Mouse (Mus musculus): ENCODE data around the gene Gm12666. TPM values are rescaled to one million over a fixed set of nuclear protein-coding genes. Genes with fewer than 3 reads are reported as not detected.
"Not testable (repeated sequence)": the region's sequence is repeated elsewhere in the genome, so short reads cannot be mapped to it uniquely, and the experiment has no call there.

Gene Gm12666
- not detected in 2 replicates for polyA plus RNA-seq (2015; fragmentation: Nextera tagmentation; extraction: Ambion mirVana)

- H3K9me3 ChIP-seq (replicated peaks); ATAC-seq (replicated peaks; ENCODE audit: insufficient number of reproducible peaks, insufficient read depth, low FRiP score, low read depth); H3K4me1 ChIP-seq (replicated peaks); H3K27me3 ChIP-seq; H3K4me2 ChIP-seq; H3K4me3 ChIP-seq; H3K27ac ChIP-seq; H3K9ac ChIP-seq; H3K36me3 ChIP-seq: not testable (repeated sequence)
- 74% methylated on average over 1 of the region's 1 CpGs for WGBS
Observed at GRCm38 (mm10) chr4:92191649-92192048, at the start of gene Gm12666. TSS of gene Gm12666 (minus strand) at chr4:92191749.

GRCm38 (mm10) chr4:92226326-92226725 is 34.8 kb upstream of the Gm12666 start:
- Histone ChIP-seq H3K4me2 (no peak overlapping the region), H3K27ac (no peak overlapping the region), H3K9ac (no peak overlapping the region), H3K9me3 (replicated peaks) (no peaks in the 10 kb centered on the region), H3K4me1 (replicated peaks) (no peaks in the 10 kb centered on the region), H3K36me3 (no peaks in the 10 kb centered on the region), H3K4me3 (no peak overlapping the region), H3K27me3 (no peaks in the 10 kb centered on the region)
- ATAC-seq (replicated peaks; ENCODE audit: insufficient number of reproducible peaks, insufficient read depth, low FRiP score, low read depth) = no peak
- WGBS = 73% methylated on average over 2 of the region's 2 CpGs

GRCm38 (mm10) chr4:92216286-92216685 is 24.7 kb upstream of the Gm12666 start:
- Histone ChIP-seq H3K36me3 (no peaks in the 10 kb centered on the region), H3K4me3 (no peak overlapping the region), H3K9ac (no peak overlapping the region), H3K27ac (no peak overlapping the region), H3K4me2 (no peak overlapping the region), H3K9me3 (replicated peaks) (no peaks in the 10 kb centered on the region), H3K4me1 (replicated peaks) (no peaks in the 10 kb centered on the region), H3K27me3 (no peaks in the 10 kb centered on the region)
- WGBS = 46% methylated on average over 1 of the region's 1 CpGs
- no peak for ATAC-seq (replicated peaks; ENCODE audit: insufficient number of reproducible peaks, insufficient read depth, low FRiP score, low read depth)

GRCm38 (mm10) chr4:92152646-92153045 is 38.9 kb downstream of the Gm12666 start:
- Histone ChIP-seq H3K27ac (no peak overlapping the region), H3K4me2 (no peak overlapping the region), H3K27me3 (no peaks in the 10 kb centered on the region), H3K4me1 (replicated peaks) (no peaks in the 10 kb centered on the region), H3K4me3 (no peak overlapping the region), H3K36me3 (no peaks in the 10 kb centered on the region), H3K9me3 (replicated peaks) (0 out of 2 replicates have a peak, but pooled peaks cover 4% of the 10 kb centered on the region), H3K9ac (no peak overlapping the region)
- WGBS = 72% methylated on average over 1 of the region's 1 CpGs
- no peak for ATAC-seq (replicated peaks; ENCODE audit: insufficient number of reproducible peaks, insufficient read depth, low FRiP score, low read depth)

- Histone ChIP-seq H3K4me2 (no peak within 1 kb of the TSS), H3K4me3 (no peak within 1 kb of the TSS), H3K4me1 (replicated peaks) (no peaks in the 10 kb centered on the region), H3K27me3 (no peaks in the 10 kb centered on the region), H3K36me3 (no peaks in the 10 kb centered on the region), H3K27ac (no peak within 1 kb of the TSS), H3K9me3 (replicated peaks) (no peaks in the 10 kb centered on the region), H3K9ac (no peak within 1 kb of the TSS)
- ATAC-seq (replicated peaks; ENCODE audit: insufficient number of reproducible peaks, insufficient read depth, low FRiP score, low read depth) = no peak
Observed at GRCm38 (mm10) chr4:92147134-92147533, 44.4 kb downstream of the Gm12666 start, which contains the start of gene Izumo3. TSS of gene Izumo3 (minus strand) at chr4:92147234.

Other genes with a start within 250 kb of the Gm12666 start
- gene Izumo3, start 44.5 kb downstream of the Gm12666 start, polyA plus RNA-seq (2015; fragmentation: Nextera tagmentation; extraction: Ambion mirVana) = not detected in 2 replicates